Mouse (Mus musculus): ENCODE measurements around the gene Padi2. TPM values are rescaled to one million over a fixed set of nuclear protein-coding genes. Genes with fewer than 3 reads are reported as not detected.
A peak's percentile ranks its signal among the peaks of the same experiment; 100 is the strongest.

Gene Padi2
- polyA plus RNA-seq, 1 experiment, result 4.7 TPM

GRCm38 (mm10) chr4:140879739-140880138 is 26.4 kb upstream of the Padi2 start:
- no peak for DNase-seq
- TF ChIP-seq POLR2A (IDR thresholded peaks at IDR 0.05; ENCODE audit: borderline replicate concordance, extremely low read depth, low read depth, low read length), result no peak
- TF ChIP-seq CTCF (IDR thresholded peaks at IDR 0.05; ENCODE audit: insufficient read depth, low read length), result no peak
- H3K4me3 ChIP-seq (replicated peaks; ENCODE audit: extremely low read depth, low read depth, low read length), result no peak overlapping the region
- H3K4me1 ChIP-seq (ENCODE audit: control insufficient read depth, insufficient read depth, low read length), result no peaks in the 10 kb centered on the region
- 59% methylated on average over 4 of the region's 4 CpGs for WGBS

GRCm38 (mm10) chr4:140880207-140880606 is 25.9 kb upstream of the Padi2 start:
- 72% methylated on average over 3 of the region's 3 CpGs for WGBS
- no peak for DNase-seq
- TF ChIP-seq POLR2A (IDR thresholded peaks at IDR 0.05; ENCODE audit: borderline replicate concordance, extremely low read depth, low read depth, low read length) (no peak), CTCF (IDR thresholded peaks at IDR 0.05; ENCODE audit: insufficient read depth, low read length) (no peak)
- Histone ChIP-seq H3K4me3 (replicated peaks; ENCODE audit: extremely low read depth, low read depth, low read length) (no peak overlapping the region), H3K4me1 (ENCODE audit: control insufficient read depth, insufficient read depth, low read length) (no peaks in the 10 kb centered on the region)

- Histone ChIP-seq H3K4me3 (replicated peaks; ENCODE audit: extremely low read depth, low read depth, low read length) (no peak overlapping the region), H3K4me1 (ENCODE audit: control insufficient read depth, insufficient read depth, low read length) (no peaks in the 10 kb centered on the region)
- 81% methylated on average over 8 of the region's 8 CpGs for WGBS
- TF ChIP-seq POLR2A (IDR thresholded peaks at IDR 0.05; ENCODE audit: borderline replicate concordance, extremely low read depth, low read depth, low read length) (no peak), CTCF (IDR thresholded peaks at IDR 0.05; ENCODE audit: insufficient read depth, low read length) (no peak)
- no peak for DNase-seq
Measured at GRCm38 (mm10) chr4:140881026-140881670, 25.0 kb upstream of the Padi2 start.

DNA sequence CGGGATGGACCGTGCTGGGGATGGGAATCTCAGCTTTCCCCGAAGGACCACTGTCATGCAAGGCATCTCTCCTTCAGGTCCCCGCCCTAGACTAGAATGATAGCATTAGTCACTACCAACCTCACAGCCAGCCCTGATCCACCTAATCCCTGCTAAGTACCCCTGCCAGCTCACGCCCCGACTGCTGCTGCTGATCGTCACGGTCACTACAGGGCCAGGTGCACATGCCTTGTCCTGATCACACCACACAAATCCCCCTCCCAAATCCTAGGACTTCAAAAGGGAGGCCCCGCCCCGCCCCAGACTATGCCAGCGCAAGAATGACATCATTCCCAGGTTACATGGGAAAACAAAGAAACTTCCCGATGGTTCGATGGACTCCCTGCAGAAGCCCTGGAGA is 24.4 kb upstream of the Padi2 start:
- Histone ChIP-seq H3K4me1 (ENCODE audit: control insufficient read depth, insufficient read depth, low read length) (no peaks in the 10 kb centered on the region), H3K4me3 (replicated peaks; ENCODE audit: extremely low read depth, low read depth, low read length) (no peak overlapping the region)
- DNase-seq, result no peak
- TF ChIP-seq CTCF (IDR thresholded peaks at IDR 0.05; ENCODE audit: insufficient read depth, low read length) (no peak), POLR2A (IDR thresholded peaks at IDR 0.05; ENCODE audit: borderline replicate concordance, extremely low read depth, low read depth, low read length) (no peak)
- 87% methylated on average over 13 of the region's 13 CpGs for WGBS

DNA sequence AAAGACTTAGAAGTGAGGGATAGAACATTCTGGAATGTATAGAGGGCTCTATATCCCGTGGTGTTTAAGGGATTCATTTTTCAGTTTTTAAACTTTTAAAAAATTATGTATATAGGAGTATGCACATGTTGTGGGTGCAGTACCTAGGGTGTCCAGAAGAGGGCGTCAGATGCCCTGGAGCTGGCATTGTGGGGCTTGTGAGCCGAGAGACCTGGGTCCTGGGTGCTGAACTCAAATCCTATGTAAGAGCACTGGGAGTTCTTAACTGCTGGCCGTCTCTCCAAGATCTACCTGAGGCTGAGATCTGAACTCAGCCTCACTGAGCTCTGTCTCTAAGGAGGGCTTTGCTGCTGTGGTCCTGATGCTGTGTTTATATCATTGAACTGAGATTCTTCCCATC is 23.8 kb upstream of the Padi2 start:
- 68% methylated on average over 4 of the region's 4 CpGs for whole genome bisulfite sequencing
- no peak for DNase-seq
- Histone ChIP-seq H3K4me3 (replicated peaks; ENCODE audit: extremely low read depth, low read depth, low read length) (no peak overlapping the region), H3K4me1 (ENCODE audit: control insufficient read depth, insufficient read depth, low read length) (no peaks in the 10 kb centered on the region)
- TF ChIP-seq CTCF (IDR thresholded peaks at IDR 0.05; ENCODE audit: insufficient read depth, low read length), result 0 out of 2 replicates have a peak, but pooled peaks have one; percentile 6
- TF ChIP-seq POLR2A (IDR thresholded peaks at IDR 0.05; ENCODE audit: borderline replicate concordance, extremely low read depth, low read depth, low read length), result no peak

GRCm38 (mm10) chr4:140882981-140883380 is 23.2 kb upstream of the Padi2 start:
- Histone ChIP-seq H3K4me3 (replicated peaks; ENCODE audit: extremely low read depth, low read depth, low read length) (no peak overlapping the region), H3K4me1 (ENCODE audit: control insufficient read depth, insufficient read depth, low read length) (no peaks in the 10 kb centered on the region)
- no peak for DNase-seq
- WGBS, result over 99% methylated on average over 3 of the region's 3 CpGs
- TF ChIP-seq CTCF (IDR thresholded peaks at IDR 0.05; ENCODE audit: insufficient read depth, low read length) (no peak), POLR2A (IDR thresholded peaks at IDR 0.05; ENCODE audit: borderline replicate concordance, extremely low read depth, low read depth, low read length) (no peak)

DNA sequence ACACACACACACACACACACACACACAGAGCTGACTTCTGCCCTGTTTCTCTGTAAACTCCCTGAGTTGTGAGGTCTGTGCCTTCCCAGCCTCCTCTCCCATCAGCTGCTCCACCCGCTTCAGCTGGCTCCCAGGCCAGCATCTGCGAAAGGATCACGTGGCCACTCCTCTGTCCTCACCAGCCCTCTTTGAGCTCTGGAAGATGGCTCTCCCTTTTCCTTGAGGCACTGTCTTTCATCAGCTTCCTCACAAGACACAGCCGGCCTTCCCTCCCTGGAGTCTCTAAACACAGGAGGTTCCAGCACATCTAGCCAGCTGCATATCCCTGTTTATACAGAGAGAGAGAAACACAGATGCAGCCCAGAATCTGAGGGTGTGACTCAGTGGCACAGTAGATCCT is 22.3 kb upstream of the Padi2 start:
- no peak for DNase-seq
- Histone ChIP-seq H3K4me3 (replicated peaks; ENCODE audit: extremely low read depth, low read depth, low read length) (no peak overlapping the region), H3K4me1 (ENCODE audit: control insufficient read depth, insufficient read depth, low read length) (no peaks in the 10 kb centered on the region)
- TF ChIP-seq CTCF (IDR thresholded peaks at IDR 0.05; ENCODE audit: insufficient read depth, low read length) (no peak), POLR2A (IDR thresholded peaks at IDR 0.05; ENCODE audit: borderline replicate concordance, extremely low read depth, low read depth, low read length) (no peak)
- 31% methylated on average over 4 of the region's 4 CpGs for WGBS

DNA sequence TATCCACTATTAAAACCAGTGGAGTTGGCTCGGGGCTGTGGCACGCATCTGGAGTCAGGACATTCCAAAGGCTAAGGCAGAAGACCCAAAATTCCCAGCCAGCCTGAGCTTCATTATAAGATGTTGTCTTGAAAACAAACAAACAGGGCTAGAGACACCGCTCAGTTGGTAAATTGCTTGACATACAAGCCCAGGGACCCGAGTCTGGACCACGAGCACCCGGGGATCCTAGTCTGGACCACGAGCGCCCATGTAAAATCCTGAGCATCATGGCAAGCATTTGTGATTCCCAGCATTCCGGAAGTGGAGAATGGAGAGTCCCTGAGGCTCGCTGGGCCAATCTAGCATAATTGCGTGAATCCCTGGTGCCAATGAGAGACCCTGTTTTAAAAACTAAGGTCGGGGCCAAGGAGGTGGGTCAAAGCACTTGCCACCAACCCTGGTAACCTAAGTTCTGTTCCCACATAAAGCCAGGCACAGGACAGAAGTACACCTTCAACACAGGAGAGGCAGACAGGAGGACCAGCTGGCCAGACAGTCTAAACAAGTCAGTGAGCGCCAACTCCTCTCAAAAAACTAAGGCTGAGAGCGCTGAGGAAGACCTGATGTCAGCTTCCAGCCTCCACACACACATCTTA is 14.5 kb upstream of the Padi2 start:
- TF ChIP-seq POLR2A (IDR thresholded peaks at IDR 0.05; ENCODE audit: borderline replicate concordance, extremely low read depth, low read depth, low read length) (no peak), CTCF (IDR thresholded peaks at IDR 0.05; ENCODE audit: insufficient read depth, low read length) (no peak)
- no peaks in the 10 kb centered on the region for H3K4me1 ChIP-seq (ENCODE audit: control insufficient read depth, insufficient read depth, low read length)
- DNase-seq, result no peak
- 93% methylated on average over 14 of the region's 14 CpGs for WGBS
- H3K4me3 ChIP-seq (replicated peaks; ENCODE audit: extremely low read depth, low read depth, low read length), result no peak overlapping the region

- DNase-seq, result no peak
- H3K4me3 ChIP-seq (replicated peaks; ENCODE audit: extremely low read depth, low read depth, low read length), result no peak overlapping the region
- TF ChIP-seq POLR2A (IDR thresholded peaks at IDR 0.05; ENCODE audit: borderline replicate concordance, extremely low read depth, low read depth, low read length), result no peak
- TF ChIP-seq CTCF (IDR thresholded peaks at IDR 0.05; ENCODE audit: insufficient read depth, low read length), result no peak
- H3K4me1 ChIP-seq (ENCODE audit: control insufficient read depth, insufficient read depth, low read length), result no peaks in the 10 kb centered on the region
- WGBS, result 63% methylated on average over 1 of the region's 1 CpGs
Measured at GRCm38 (mm10) chr4:140892163-140892530, 14.0 kb upstream of the Padi2 start.
